Mouse (Mus musculus): ENCODE measurements around the gene Endod1. TPM values are rescaled to one million over a fixed set of nuclear protein-coding genes. Genes with fewer than 3 reads are reported as not detected.

Endod1 gene
- polyA plus RNA-seq, 1 experiment: 22.1 TPM

- Histone ChIP-seq H3K36me3 (ENCODE audit: control insufficient read depth, insufficient read depth, low read length) (no peaks in the 10 kb centered on the region), H3K4me3 (ENCODE audit: insufficient read depth, low read depth, low read length) (no peak overlapping the region), H3K4me1 (ENCODE audit: control insufficient read depth, insufficient read depth, low read length) (no peaks in the 10 kb centered on the region), H3K27ac (ENCODE audit: insufficient read depth, low read depth, low read length) (peak overlapping the region; percentile 18), H3K27me3 (replicated peaks; ENCODE audit: control insufficient read depth, insufficient read depth, low read length) (no peaks in the 10 kb centered on the region)
- WGBS: 54% methylated on average over 4 of the region's 4 CpGs
- TF ChIP-seq CTCF (conservative IDR thresholded peaks at IDR 0.05; ENCODE audit: insufficient read depth, insufficient read length, low read depth, low read length) (no peak), POLR2A (IDR thresholded peaks at IDR 0.05; ENCODE audit: low read depth, low read length) (no peak)
- peak; percentile 59 for DNase-seq
Observed at GRCm38 (mm10) chr9:14365481-14366125, 15.7 kb downstream of the Endod1 start.

- Histone ChIP-seq H3K27ac (ENCODE audit: insufficient read depth, low read depth, low read length) (peak overlapping the region; percentile 18; the same call in 1 of the 2 replicates), H3K27me3 (replicated peaks; ENCODE audit: control insufficient read depth, insufficient read depth, low read length) (no peaks in the 10 kb centered on the region), H3K36me3 (ENCODE audit: control insufficient read depth, insufficient read depth, low read length) (no peaks in the 10 kb centered on the region), H3K4me1 (ENCODE audit: control insufficient read depth, insufficient read depth, low read length) (no peaks in the 10 kb centered on the region), H3K4me3 (ENCODE audit: insufficient read depth, low read depth, low read length) (no peak overlapping the region)
- TF ChIP-seq POLR2A (IDR thresholded peaks at IDR 0.05; ENCODE audit: low read depth, low read length): no peak
- no peak for TF ChIP-seq CTCF (conservative IDR thresholded peaks at IDR 0.05; ENCODE audit: insufficient read depth, insufficient read length, low read depth, low read length)
- WGBS: 89% methylated on average over 9 of the region's 9 CpGs
- DNase-seq: no peak
Observed at GRCm38 (mm10) chr9:14364719-14365118, 16.6 kb downstream of the Endod1 start.

- Histone ChIP-seq H3K36me3 (ENCODE audit: control insufficient read depth, insufficient read depth, low read length) (no peaks in the 10 kb centered on the region), H3K4me1 (ENCODE audit: control insufficient read depth, insufficient read depth, low read length) (no peaks in the 10 kb centered on the region), H3K27me3 (replicated peaks; ENCODE audit: control insufficient read depth, insufficient read depth, low read length) (no peaks in the 10 kb centered on the region), H3K27ac (ENCODE audit: insufficient read depth, low read depth, low read length) (no peak overlapping the region), H3K4me3 (ENCODE audit: insufficient read depth, low read depth, low read length) (no peak overlapping the region)
- WGBS: 77% methylated on average over 6 of the region's 6 CpGs
- peak; percentile 43 for DNase-seq
- TF ChIP-seq POLR2A (IDR thresholded peaks at IDR 0.05; ENCODE audit: low read depth, low read length): no peak
- no peak for TF ChIP-seq CTCF (conservative IDR thresholded peaks at IDR 0.05; ENCODE audit: insufficient read depth, insufficient read length, low read depth, low read length)
Observed at GRCm38 (mm10) chr9:14363540-14363939, 17.8 kb downstream of the Endod1 start.

- H3K4me1 ChIP-seq (ENCODE audit: control insufficient read depth, insufficient read depth, low read length): no peaks in the 10 kb centered on the region
- H3K36me3 ChIP-seq (ENCODE audit: control insufficient read depth, insufficient read depth, low read length): no peaks in the 10 kb centered on the region
- TF ChIP-seq CTCF (conservative IDR thresholded peaks at IDR 0.05; ENCODE audit: insufficient read depth, insufficient read length, low read depth, low read length) (no peak), POLR2A (IDR thresholded peaks at IDR 0.05; ENCODE audit: low read depth, low read length) (no peak)
- no peak for DNase-seq
- H3K27me3 ChIP-seq (replicated peaks; ENCODE audit: control insufficient read depth, insufficient read depth, low read length): no peaks in the 10 kb centered on the region
- H3K4me3 ChIP-seq (ENCODE audit: insufficient read depth, low read depth, low read length): no peak overlapping the region
- no peak overlapping the region for H3K27ac ChIP-seq (ENCODE audit: insufficient read depth, low read depth, low read length)
- WGBS: 88% methylated on average over 8 of the region's 8 CpGs
Observed at GRCm38 (mm10) chr9:14362068-14362768, 19.1 kb downstream of the Endod1 start.

GRCm38 (mm10) chr9:14357033-14357432, 24.3 kb downstream of the Endod1 start:
- WGBS: 78% methylated on average over 4 of the region's 4 CpGs
- no peaks in the 10 kb centered on the region for H3K4me1 ChIP-seq (ENCODE audit: control insufficient read depth, insufficient read depth, low read length)
- TF ChIP-seq POLR2A (IDR thresholded peaks at IDR 0.05; ENCODE audit: low read depth, low read length) (no peak), CTCF (conservative IDR thresholded peaks at IDR 0.05; ENCODE audit: insufficient read depth, insufficient read length, low read depth, low read length) (0 out of 2 replicates have a peak, but pooled peaks have one; percentile 23)
- no peak for DNase-seq
- no peak overlapping the region for H3K27ac ChIP-seq (ENCODE audit: insufficient read depth, low read depth, low read length)
- H3K27me3 ChIP-seq (replicated peaks; ENCODE audit: control insufficient read depth, insufficient read depth, low read length): no peaks in the 10 kb centered on the region
- no peak overlapping the region for H3K4me3 ChIP-seq (ENCODE audit: insufficient read depth, low read depth, low read length)
- H3K36me3 ChIP-seq (ENCODE audit: control insufficient read depth, insufficient read depth, low read length): no peaks in the 10 kb centered on the region

- 81% methylated on average over 6 of the region's 6 CpGs for WGBS
- DNase-seq: no peak
Observed at GRCm38 (mm10) chr9:14354852-14355251, 26.5 kb downstream of the Endod1 start.

GRCm38 (mm10) chr9:14352337-14352736, 29.0 kb downstream of the Endod1 start:
- no peak overlapping the region for H3K4me3 ChIP-seq (ENCODE audit: insufficient read depth, low read depth, low read length)
- H3K27me3 ChIP-seq (replicated peaks; ENCODE audit: control insufficient read depth, insufficient read depth, low read length): no peaks in the 10 kb centered on the region
- no peaks in the 10 kb centered on the region for H3K4me1 ChIP-seq (ENCODE audit: control insufficient read depth, insufficient read depth, low read length)
- no peaks in the 10 kb centered on the region for H3K36me3 ChIP-seq (ENCODE audit: control insufficient read depth, insufficient read depth, low read length)
- TF ChIP-seq POLR2A (IDR thresholded peaks at IDR 0.05; ENCODE audit: low read depth, low read length): no peak
- TF ChIP-seq CTCF (conservative IDR thresholded peaks at IDR 0.05; ENCODE audit: insufficient read depth, insufficient read length, low read depth, low read length): no peak
- WGBS: 95% methylated on average over 1 of the region's 1 CpGs
- H3K27ac ChIP-seq (ENCODE audit: insufficient read depth, low read depth, low read length): no peak overlapping the region
- no peak for DNase-seq

More at GRCm38 (mm10) chr9:14354852-14355251, 26.5 kb downstream of the Endod1 start:
- Histone ChIP-seq H3K27me3 (replicated peaks; ENCODE audit: control insufficient read depth, insufficient read depth, low read length) (no peaks in the 10 kb centered on the region), H3K4me1 (ENCODE audit: control insufficient read depth, insufficient read depth, low read length) (no peaks in the 10 kb centered on the region), H3K27ac (ENCODE audit: insufficient read depth, low read depth, low read length) (no peak overlapping the region), H3K4me3 (ENCODE audit: insufficient read depth, low read depth, low read length) (no peak overlapping the region), H3K36me3 (ENCODE audit: control insufficient read depth, insufficient read depth, low read length) (no peaks in the 10 kb centered on the region)
- TF ChIP-seq CTCF (conservative IDR thresholded peaks at IDR 0.05; ENCODE audit: insufficient read depth, insufficient read length, low read depth, low read length) (no peak), POLR2A (IDR thresholded peaks at IDR 0.05; ENCODE audit: low read depth, low read length) (no peak)
